Comparison of ENCODE assay signal across 30 mouse cellular contexts in genomic region chr5:30513111-30513510, GRCm38 (mm10). TPM values are rescaled to one million over a fixed set of nuclear protein-coding genes. Genes with fewer than 3 reads are reported as not detected.
A peak's percentile ranks its signal among the peaks of the same experiment; 100 is the strongest.
DNase-seq lines count a peak whose midpoint lies in the region; ATAC-seq and TF ChIP-seq lines count a peak whose summit lies in the region.
"Had no signal": no experiment of that assay in that cellular context is flagged by ENCODE, and none has a peak within 500 bp of the region (broad histone marks: within the 10 kb centered on the region; RNA-seq: fewer than 3 reads in every experiment).

No protein-coding gene starts in this region.

- WGBS in hindbrain, embryonic 14.5 days, result 50% methylated on average over 8 of the region's 8 CpGs
- 65% methylated on average over 8 of the region's 8 CpGs for WGBS in hindbrain, embryonic 12.5 days
- WGBS in midbrain, embryonic 14.5 days, result 60% methylated on average over 8 of the region's 8 CpGs
- WGBS in midbrain, embryonic 15.5 days, result 64% methylated on average over 8 of the region's 8 CpGs
- 58% methylated on average over 8 of the region's 8 CpGs for WGBS in forebrain, embryonic 13.5 days

- H3K4me3 ChIP-seq in hindbrain, embryonic 14.5 days (replicated peaks; ENCODE audit: low read length), result no peak overlapping the region
- H3K4me3 ChIP-seq in hindbrain, embryonic 12.5 days, result no peak overlapping the region
- H3K4me3 ChIP-seq in midbrain, embryonic 14.5 days (replicated peaks; ENCODE audit: low read depth, low read length), result no peak overlapping the region
- H3K4me3 ChIP-seq in midbrain, embryonic 15.5 days, result no peak overlapping the region
- no peak overlapping the region for H3K4me3 ChIP-seq in forebrain, embryonic 13.5 days
- H3K4me3 ChIP-seq: embryonic facial prominence, embryonic 10.5 days; embryonic facial prominence, embryonic 13.5 days; erythroblast, embryonic 14.5 days; forebrain, embryonic 15.5 days; heart, embryonic 12.5 days; heart, embryonic 15.5 days; hindbrain, embryonic 10.5 days; hindbrain, embryonic 15.5 days had no signal

- DNase-seq in hindbrain, embryonic 14.5 days (ENCODE audit: low spot score), result peak; percentile 42
- peak; percentile 38 for DNase-seq in midbrain, embryonic 14.5 days
- DNase-seq in brain, embryonic 14.5 days (ENCODE audit: low read depth), result peak; percentile 69
- DNase-seq: adrenal gland, adult 8-10 months; adrenal gland, postnatal 25 days; cerebellum, adult 18-20 months; cerebellum, adult 9-10 months; cerebellum, postnatal 25 days; embryo, embryonic 11 days; gastrocnemius, postnatal 25 days; heart, adult 18-20 months; heart, postnatal 10 days; heart, postnatal 36 days had no signal

- no peak for TF ChIP-seq POLR2A in brain, embryonic 14.5 days (IDR thresholded peaks at IDR 0.05; ENCODE audit: borderline replicate concordance, extremely low read depth, insufficient read depth, insufficient read length, poor library complexity, severe bottlenecking)

- ATAC-seq in hindbrain, embryonic 14.5 days (ENCODE audit: low FRiP score), result no peak
- ATAC-seq in hindbrain, embryonic 12.5 days (ENCODE audit: low FRiP score), result no peak
- no peak for ATAC-seq in midbrain, embryonic 14.5 days (ENCODE audit: low FRiP score, low TSS enrichment)
- ATAC-seq in midbrain, embryonic 15.5 days (replicated peaks), result no peak
- no peak for ATAC-seq in forebrain, embryonic 13.5 days
- ATAC-seq: activated CD4-positive, CD25-positive, alpha-beta regulatory T cell, adult 4 months; CD4-positive, CD25-positive, alpha-beta regulatory T cell, adult 4 months; forebrain, embryonic 15.5 days; intestine, postnatal 0 days had no signal

- no peaks in the 10 kb centered on the region for H3K27me3 ChIP-seq in hindbrain, embryonic 14.5 days (ENCODE audit: control insufficient read depth, insufficient read depth, low read length)
- no peaks in the 10 kb centered on the region for H3K27me3 ChIP-seq in hindbrain, embryonic 12.5 days
- H3K27me3 ChIP-seq in midbrain, embryonic 14.5 days (ENCODE audit: control insufficient read depth, insufficient read depth, low read length), result no peaks in the 10 kb centered on the region
- no peaks in the 10 kb centered on the region for H3K27me3 ChIP-seq in midbrain, embryonic 15.5 days (replicated peaks)
- H3K27me3 ChIP-seq in forebrain, embryonic 13.5 days, result no peaks in the 10 kb centered on the region
- H3K27me3 ChIP-seq: embryonic facial prominence, embryonic 13.5 days; forebrain, embryonic 15.5 days; heart, embryonic 12.5 days; heart, embryonic 15.5 days; hindbrain, embryonic 15.5 days had no signal

- no peaks in the 10 kb centered on the region for H3K9me3 ChIP-seq in hindbrain, embryonic 14.5 days (ENCODE audit: control insufficient read depth, low read length)
- H3K9me3 ChIP-seq in hindbrain, embryonic 12.5 days (replicated peaks), result no peaks in the 10 kb centered on the region
- no peaks in the 10 kb centered on the region for H3K9me3 ChIP-seq in midbrain, embryonic 14.5 days (ENCODE audit: control insufficient read depth, low read length)
- no peaks in the 10 kb centered on the region for H3K9me3 ChIP-seq in midbrain, embryonic 15.5 days
- no peaks in the 10 kb centered on the region for H3K9me3 ChIP-seq in forebrain, embryonic 13.5 days (replicated peaks)
- H3K9me3 ChIP-seq: embryonic facial prominence, embryonic 10.5 days; embryonic facial prominence, embryonic 13.5 days; forebrain, embryonic 15.5 days; heart, embryonic 12.5 days; heart, embryonic 15.5 days; hindbrain, embryonic 10.5 days; hindbrain, embryonic 15.5 days had no signal

- TF ChIP-seq CTCF in brain, embryonic 14.5 days (IDR thresholded peaks at IDR 0.05; ENCODE audit: borderline replicate concordance, extremely low read depth, insufficient read depth, insufficient read length), result no peak

- H3K9ac ChIP-seq in hindbrain, embryonic 14.5 days, result no peak overlapping the region
- no peak overlapping the region for H3K9ac ChIP-seq in hindbrain, embryonic 12.5 days
- no peak overlapping the region for H3K9ac ChIP-seq in midbrain, embryonic 14.5 days (replicated peaks; ENCODE audit: low read length)
- no peak overlapping the region for H3K9ac ChIP-seq in midbrain, embryonic 15.5 days
- no peak overlapping the region for H3K9ac ChIP-seq in forebrain, embryonic 13.5 days
- H3K9ac ChIP-seq: embryonic facial prominence, embryonic 13.5 days; forebrain, embryonic 15.5 days; heart, embryonic 12.5 days; heart, embryonic 15.5 days; hindbrain, embryonic 15.5 days had no signal

- H3K36me3 ChIP-seq in hindbrain, embryonic 14.5 days (replicated peaks; ENCODE audit: control insufficient read depth, insufficient read depth), result no peaks in the 10 kb centered on the region
- H3K36me3 ChIP-seq in hindbrain, embryonic 12.5 days, result no peaks in the 10 kb centered on the region
- no peaks in the 10 kb centered on the region for H3K36me3 ChIP-seq in midbrain, embryonic 14.5 days (ENCODE audit: control insufficient read depth, insufficient read depth, low read length)
- H3K36me3 ChIP-seq in midbrain, embryonic 15.5 days (replicated peaks), result no peaks in the 10 kb centered on the region
- no peaks in the 10 kb centered on the region for H3K36me3 ChIP-seq in forebrain, embryonic 13.5 days (ENCODE audit: poor library complexity, severe bottlenecking)
- H3K36me3 ChIP-seq: embryonic facial prominence, embryonic 10.5 days; embryonic facial prominence, embryonic 13.5 days; forebrain, embryonic 15.5 days; heart, embryonic 12.5 days; heart, embryonic 15.5 days; hindbrain, embryonic 10.5 days; hindbrain, embryonic 15.5 days had no signal

- H3K27ac ChIP-seq in hindbrain, embryonic 14.5 days, result no peak overlapping the region
- H3K27ac ChIP-seq in hindbrain, embryonic 12.5 days, result no peak overlapping the region
- H3K27ac ChIP-seq in midbrain, embryonic 14.5 days (replicated peaks; ENCODE audit: low read depth, low read length), result no peak overlapping the region
- no peak overlapping the region for H3K27ac ChIP-seq in midbrain, embryonic 15.5 days
- no peak overlapping the region; the same call in 1 of the 2 replicates for H3K27ac ChIP-seq in forebrain, embryonic 13.5 days
- H3K27ac ChIP-seq: embryonic facial prominence, embryonic 10.5 days; forebrain, embryonic 15.5 days; heart, embryonic 15.5 days; hindbrain, embryonic 10.5 days; hindbrain, embryonic 15.5 days had no signal

- H3K4me2 ChIP-seq in hindbrain, embryonic 14.5 days (replicated peaks), result no peak overlapping the region
- H3K4me2 ChIP-seq in hindbrain, embryonic 12.5 days (replicated peaks), result no peak overlapping the region
- H3K4me2 ChIP-seq in midbrain, embryonic 14.5 days (ENCODE audit: low read length), result no peak overlapping the region
- H3K4me2 ChIP-seq in midbrain, embryonic 15.5 days, result no peak overlapping the region
- H3K4me2 ChIP-seq in forebrain, embryonic 13.5 days, result no peak overlapping the region
- H3K4me2 ChIP-seq: embryonic facial prominence, embryonic 13.5 days; forebrain, embryonic 15.5 days; heart, embryonic 12.5 days; heart, embryonic 15.5 days; hindbrain, embryonic 15.5 days had no signal

- H3K4me1 ChIP-seq in hindbrain, embryonic 14.5 days (replicated peaks; ENCODE audit: control insufficient read depth, insufficient read depth, low read length), result no peaks in the 10 kb centered on the region; the same call in 1 of the 2 replicates
- no peaks in the 10 kb centered on the region for H3K4me1 ChIP-seq in hindbrain, embryonic 12.5 days
- H3K4me1 ChIP-seq in midbrain, embryonic 14.5 days (ENCODE audit: control insufficient read depth, insufficient read depth, low read length), result no peaks in the 10 kb centered on the region
- 0 out of 2 replicates have a peak, but pooled peaks cover 3% of the 10 kb centered on the region for H3K4me1 ChIP-seq in midbrain, embryonic 15.5 days
- H3K4me1 ChIP-seq in forebrain, embryonic 13.5 days, result no peaks in the 10 kb centered on the region
- H3K4me1 ChIP-seq: forebrain, embryonic 15.5 days; hindbrain, embryonic 10.5 days; hindbrain, embryonic 15.5 days had no signal

RNA-seq across cellular contexts. Expression of gene Cib4, which starts 32.5 kb away (rescaled TPM):
- polyA plus RNA-seq in hindbrain, embryonic 14.5 days (2014; fragmentation: Nextera tagmentation; extraction: Ambion mirVana), result not detected in 2 replicates
- polyA plus RNA-seq in hindbrain, embryonic 12.5 days (2016; fragmentation: Nextera tagmentation; extraction: Ambion mirVana), result not detected in 2 replicates
- not detected in 2 replicates for polyA plus RNA-seq in midbrain, embryonic 14.5 days (2014; fragmentation: Nextera tagmentation; extraction: Ambion mirVana)
- not detected in 2 replicates for polyA plus RNA-seq in midbrain, embryonic 15.5 days (2015; fragmentation: Nextera tagmentation; extraction: Ambion mirVana)
- not detected in 2 replicates for polyA plus RNA-seq in brain, embryonic 14.5 days (2012; rRNA removed)
- not detected in 2 replicates for polyA plus RNA-seq in forebrain, embryonic 13.5 days (2015; fragmentation: Nextera tagmentation; extraction: Ambion mirVana)
- polyA plus RNA-seq: activated CD4-positive, CD25-positive, alpha-beta regulatory T cell, adult 4 months; C2C12; CD4-positive, CD25-positive, alpha-beta regulatory T cell, adult 4 months; cortical plate, adult 2 months; embryonic facial prominence, embryonic 10.5 days; embryonic facial prominence, embryonic 13.5 days; erythroblast, embryonic 14.5 days; forebrain, embryonic 15.5 days; heart, embryonic 12.5 days; heart, embryonic 15.5 days; hindbrain, embryonic 10.5 days; hindbrain, embryonic 15.5 days; intestine, embryonic 14.5 days; intestine, postnatal 0 days had no signal

RNA-seq across cellular contexts. Expression of gene 1700001C02Rik, which starts 47.3 kb away (rescaled TPM):
- 2.8 and 3.3 TPM in 2 replicates for polyA plus RNA-seq in hindbrain, embryonic 14.5 days (2014; fragmentation: Nextera tagmentation; extraction: Ambion mirVana)
- 1.0 and 1.2 TPM in 2 replicates for polyA plus RNA-seq in hindbrain, embryonic 12.5 days (2016; fragmentation: Nextera tagmentation; extraction: Ambion mirVana)
- 0.41 and 1.2 TPM in 2 replicates for polyA plus RNA-seq in midbrain, embryonic 14.5 days (2014; fragmentation: Nextera tagmentation; extraction: Ambion mirVana)
- 0.96 and 1.2 TPM in 2 replicates for polyA plus RNA-seq in midbrain, embryonic 15.5 days (2015; fragmentation: Nextera tagmentation; extraction: Ambion mirVana)
- 0.38 and 0.78 TPM in 2 replicates for polyA plus RNA-seq in brain, embryonic 14.5 days (2012; rRNA removed)
- polyA plus RNA-seq in forebrain, embryonic 13.5 days (2015; fragmentation: Nextera tagmentation; extraction: Ambion mirVana), result 0.23 and 0.93 TPM in 2 replicates
- polyA plus RNA-seq: activated CD4-positive, CD25-positive, alpha-beta regulatory T cell, adult 4 months; C2C12; CD4-positive, CD25-positive, alpha-beta regulatory T cell, adult 4 months; embryonic facial prominence, embryonic 10.5 days; embryonic facial prominence, embryonic 13.5 days; erythroblast, embryonic 14.5 days; heart, embryonic 12.5 days; heart, embryonic 15.5 days; intestine, embryonic 14.5 days; intestine, postnatal 0 days had no signal

RNA-seq across cellular contexts. Expression of gene Otof, which starts 51.4 kb away (rescaled TPM):
- polyA plus RNA-seq in hindbrain, embryonic 14.5 days (2014; fragmentation: Nextera tagmentation; extraction: Ambion mirVana), result 4.2 and 4.7 TPM in 2 replicates
- 0.82 and 1.1 TPM in 2 replicates for polyA plus RNA-seq in hindbrain, embryonic 12.5 days (2016; fragmentation: Nextera tagmentation; extraction: Ambion mirVana)
- polyA plus RNA-seq in midbrain, embryonic 14.5 days (2014; fragmentation: Nextera tagmentation; extraction: Ambion mirVana), result 2.7 and 3.3 TPM in 2 replicates
- 4.0 TPM in 2 replicates for polyA plus RNA-seq in midbrain, embryonic 15.5 days (2015; fragmentation: Nextera tagmentation; extraction: Ambion mirVana)
- 5.2 and 6.9 TPM in 2 replicates for polyA plus RNA-seq in brain, embryonic 14.5 days (2012; rRNA removed)
- 0.41 and 0.98 TPM in 2 replicates for polyA plus RNA-seq in forebrain, embryonic 13.5 days (2015; fragmentation: Nextera tagmentation; extraction: Ambion mirVana)
- polyA plus RNA-seq: activated CD4-positive, CD25-positive, alpha-beta regulatory T cell, adult 4 months; C2C12; CD4-positive, CD25-positive, alpha-beta regulatory T cell, adult 4 months; erythroblast, embryonic 14.5 days had no signal
